Mouse (Mus musculus): Measurements from ENCODE around the gene Gm9774. TPM values are rescaled to one million over a fixed set of nuclear protein-coding genes. Genes with fewer than 3 reads are reported as not detected.

The Gm9774 gene
- 3.4 and 4.3 TPM in 2 replicates for polyA plus RNA-seq (2012; rRNA removed)

DNA sequence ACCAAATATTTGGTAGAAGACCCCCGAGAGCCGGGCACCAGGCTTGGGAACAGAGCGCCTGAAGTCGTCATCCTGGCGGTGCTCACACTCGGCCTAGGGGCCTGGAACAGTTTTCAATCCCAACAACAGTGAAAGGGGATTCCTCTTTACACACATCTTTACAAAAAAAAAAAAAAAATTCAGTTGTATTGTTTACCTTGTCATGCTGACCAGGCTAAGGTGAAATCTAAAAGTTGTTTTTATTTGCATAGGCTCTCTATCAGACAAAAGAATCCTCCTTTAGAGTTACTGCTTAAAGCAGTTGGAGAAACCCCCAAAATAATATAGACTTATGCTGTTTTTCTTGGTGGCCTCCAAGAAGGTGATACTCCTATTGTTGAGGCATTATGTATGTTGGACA, at the start of gene Gm9774:
TSS of gene Gm9774 (minus strand) at position 101 of the 400 bp plus-strand sequence.

DNA sequence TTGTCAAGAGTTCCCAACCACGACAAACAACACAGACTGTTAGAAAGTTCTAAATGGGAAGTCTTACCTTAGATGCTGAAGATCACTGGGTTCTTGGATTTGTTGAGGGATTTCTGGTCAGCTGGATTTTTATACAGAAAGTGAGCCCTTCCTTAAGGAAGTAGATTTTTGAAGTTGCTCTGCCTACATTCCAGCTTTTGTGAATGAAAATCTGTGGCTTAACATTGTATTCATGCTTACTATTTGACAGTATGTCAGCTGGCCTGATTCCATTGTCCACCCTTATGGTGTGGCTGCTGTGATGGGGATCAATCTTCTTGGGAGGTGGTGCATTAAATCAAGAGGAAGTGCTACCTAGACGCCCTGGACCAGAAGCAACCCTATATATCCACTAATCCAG, 29.4 kb upstream of the Gm9774 start, which contains the start of gene Sprr3:
TSS of gene Sprr3 (minus strand) at position 101 of the 400 bp plus-strand sequence.

DNA sequence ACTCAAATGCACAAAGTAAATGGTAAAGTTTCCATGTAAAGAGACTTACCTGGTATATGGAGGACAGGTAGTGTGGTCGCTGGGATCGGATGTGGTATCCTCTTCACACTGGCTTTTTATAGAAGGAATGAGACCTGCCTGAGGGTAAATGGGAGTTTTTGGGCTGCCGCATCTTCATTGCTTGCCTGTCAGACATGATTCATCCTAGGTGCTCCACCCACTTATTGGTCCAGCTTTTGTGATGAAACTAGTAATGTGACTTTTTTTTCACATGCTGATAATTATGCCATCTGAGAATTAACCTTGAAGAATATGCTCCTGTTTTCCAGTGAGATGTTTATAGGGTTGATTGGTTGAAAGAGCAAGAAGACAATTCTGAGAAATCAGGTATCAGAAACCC, 9.5 kb upstream of the Gm9774 start, which contains the start of gene Sprr1b:
TSS of gene Sprr1b (minus strand) at position 101 of the 400 bp plus-strand sequence.

DNA sequence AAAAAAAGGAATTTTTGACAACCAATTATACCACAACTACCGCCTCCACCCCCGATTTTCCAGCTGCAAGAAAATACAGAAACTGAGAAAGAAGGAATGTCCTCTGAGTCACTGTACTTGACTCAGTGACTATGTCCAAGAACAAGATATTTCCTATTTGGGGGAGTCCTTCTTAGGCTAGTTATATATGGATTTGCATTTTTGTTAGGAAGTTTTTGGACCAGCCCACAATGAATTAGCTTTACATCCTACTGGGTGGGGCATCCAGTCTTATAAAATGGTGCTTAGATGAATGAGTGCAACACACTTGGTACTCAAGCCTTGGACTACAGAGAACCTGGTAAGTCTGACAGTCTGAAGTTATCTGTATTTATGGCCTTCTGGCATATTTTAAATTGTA, 3.1 kb upstream of the Gm9774 start, which contains the start of gene Sprr2k:
TSS of gene Sprr2k (plus strand) at position 301 of the 400 bp plus-strand sequence.

DNA sequence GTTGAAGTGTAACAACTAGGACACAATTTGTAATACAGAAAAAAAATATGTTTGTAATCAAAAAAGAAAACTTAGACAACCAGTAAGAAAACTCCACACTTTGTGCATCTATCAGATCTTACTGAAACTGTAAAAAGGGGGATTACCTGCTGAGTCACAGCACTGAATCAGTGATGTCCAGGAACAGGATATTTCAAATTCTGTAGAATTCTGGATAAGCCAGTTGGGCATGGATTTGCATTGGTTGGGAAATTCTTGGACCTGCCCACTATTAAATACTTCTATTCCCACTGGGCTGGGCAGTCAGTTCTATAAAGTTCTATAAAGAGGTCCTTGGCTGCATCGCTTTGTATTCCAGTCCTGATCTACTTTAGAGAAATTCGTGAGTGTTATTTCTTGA, 11.4 kb downstream of the Gm9774 start, which contains the start of gene Sprr2j-ps:
TSS of gene Sprr2j-ps (plus strand) at position 301 of the 400 bp plus-strand sequence.

DNA sequence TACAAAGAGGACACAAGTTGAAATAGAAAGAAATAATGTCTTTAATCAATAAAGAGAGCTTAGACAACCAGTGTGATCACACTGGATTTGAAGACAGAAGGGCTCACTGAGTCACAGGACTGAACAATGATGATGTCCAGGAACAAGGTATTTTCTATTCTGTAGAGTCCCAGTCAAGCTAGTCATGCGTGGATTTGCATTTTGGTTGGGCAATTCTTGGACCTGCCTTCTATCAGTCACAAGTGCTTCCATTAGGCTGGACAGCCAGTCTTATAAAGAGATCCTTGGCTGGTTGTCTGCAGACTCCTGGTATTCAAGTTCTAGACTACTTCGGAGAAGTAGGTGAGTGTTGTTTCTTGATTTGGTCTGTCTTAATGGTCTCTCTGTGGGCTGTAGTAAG, 21.5 kb downstream of the Gm9774 start, which contains the start of gene Sprr2i:
TSS of gene Sprr2i (plus strand) at position 301 of the 400 bp plus-strand sequence.

DNA sequence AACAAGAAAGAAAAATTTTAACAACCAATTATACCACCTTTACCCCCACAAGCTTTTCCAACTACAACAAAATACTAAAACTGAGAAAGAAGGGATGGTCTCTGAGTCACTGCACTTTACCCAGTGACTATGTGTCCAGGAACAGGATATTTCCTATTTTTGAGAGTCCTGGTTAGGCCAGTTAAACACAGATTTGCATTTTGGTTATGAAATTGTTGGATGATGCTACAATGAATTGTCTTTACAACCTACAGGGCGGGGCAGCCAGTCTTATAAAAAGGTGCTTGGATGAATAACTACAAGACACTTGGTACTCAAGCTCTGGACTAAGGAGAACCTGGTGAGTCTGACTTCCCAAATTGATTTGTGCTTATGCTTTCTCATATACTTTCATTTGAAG, 43.8 kb downstream of the Gm9774 start, which contains the start of gene Sprr2h:
TSS of gene Sprr2h (plus strand) at position 301 of the 400 bp plus-strand sequence.

Other genes starting within 250 kb of the Gm9774 start
- gene Sprr2a1, start 213.6 kb downstream of the Gm9774 start, polyA plus RNA-seq (2012; rRNA removed), result not detected in 2 replicates
- 0.19 and 0.24 TPM in 2 replicates for gene Sprr2a2, start 213.5 kb downstream of the Gm9774 start, polyA plus RNA-seq (2012; rRNA removed)
- not detected in 2 replicates for gene Sprr2a3, start 144.0 kb downstream of the Gm9774 start, polyA plus RNA-seq (2012; rRNA removed)
- gene Sprr2b, start 112.8 kb downstream of the Gm9774 start, polyA plus RNA-seq (2012; rRNA removed), result not detected in 2 replicates
- gene Sprr2d, start 90.3 kb downstream of the Gm9774 start, polyA plus RNA-seq (2012; rRNA removed), result not detected in 2 replicates
- not detected in 2 replicates for gene Sprr2e, start 77.3 kb downstream of the Gm9774 start, polyA plus RNA-seq (2012; rRNA removed)
- not detected in 2 replicates for gene Sprr2f, start 64.2 kb downstream of the Gm9774 start, polyA plus RNA-seq (2012; rRNA removed)
- gene Sprr2h, start 43.7 kb downstream of the Gm9774 start, polyA plus RNA-seq (2012; rRNA removed), result not detected in 2 replicates
- not detected in 2 replicates for gene Sprr2i, start 21.4 kb downstream of the Gm9774 start, polyA plus RNA-seq (2012; rRNA removed)
- not detected in 2 replicates for gene Sprr2j-ps, start 11.3 kb downstream of the Gm9774 start, polyA plus RNA-seq (2012; rRNA removed)
- 0.05 TPM in 1 of 2 replicates, not detected in the other for gene Sprr2k, start 3.2 kb upstream of the Gm9774 start, polyA plus RNA-seq (2012; rRNA removed)
- not detected in 2 replicates for gene Sprr1b, start 9.4 kb upstream of the Gm9774 start, polyA plus RNA-seq (2012; rRNA removed)
- not detected in 2 replicates for gene Sprr3, start 29.3 kb upstream of the Gm9774 start, polyA plus RNA-seq (2012; rRNA removed)
- gene Sprr1a, start 56.5 kb upstream of the Gm9774 start, polyA plus RNA-seq (2012; rRNA removed), result 0.06 TPM in 1 of 2 replicates, not detected in the other
- not detected in 2 replicates for gene Sprr4, start 71.1 kb upstream of the Gm9774 start, polyA plus RNA-seq (2012; rRNA removed)
- gene 2310046K23Rik, start 105.1 kb upstream of the Gm9774 start, polyA plus RNA-seq (2012; rRNA removed), result not detected in 2 replicates
- 0.03 TPM in 2 replicates for gene Ivl, start 144.3 kb upstream of the Gm9774 start, polyA plus RNA-seq (2012; rRNA removed)
- gene Smcp, start 159.6 kb upstream of the Gm9774 start, polyA plus RNA-seq (2012; rRNA removed), result 0.03 TPM in 1 of 2 replicates, not detected in the other
- gene 2210017I01Rik, start 178.1 kb upstream of the Gm9774 start, polyA plus RNA-seq (2012; rRNA removed), result not detected in 2 replicates
- not detected in 2 replicates for gene Lce6a, start 192.2 kb upstream of the Gm9774 start, polyA plus RNA-seq (2012; rRNA removed)
- not detected in 2 replicates for gene Lce1a1, start 218.9 kb upstream of the Gm9774 start, polyA plus RNA-seq (2012; rRNA removed)
- not detected in 2 replicates for gene Lce1b, start 227.5 kb upstream of the Gm9774 start, polyA plus RNA-seq (2012; rRNA removed)
- gene Lce1a2, start 240.9 kb upstream of the Gm9774 start, polyA plus RNA-seq (2012; rRNA removed), result not detected in 2 replicates
- gene Lce1c, start 249.8 kb upstream of the Gm9774 start, polyA plus RNA-seq (2012; rRNA removed), result not detected in 2 replicates